Comparison of ENCODE assay signal across 11 mouse cellular contexts in genomic region chr4:154655134-154655910, GRCm38 (mm10). TPM values are rescaled to one million over a fixed set of nuclear protein-coding genes. Genes with fewer than 3 reads are reported as not detected.
DNase-seq lines count a peak whose midpoint lies in the region; ATAC-seq lines count a peak whose summit lies in the region.
"Had no signal": no experiment of that assay in that cellular context is flagged by ENCODE, and none has a peak within 500 bp of the region (broad histone marks: within the 10 kb centered on the region; RNA-seq: fewer than 3 reads in every experiment).

No protein-coding gene starts in this region.

- H3K36me3 ChIP-seq in hindbrain, embryonic 16.5 days (ENCODE audit: control insufficient read depth, insufficient read depth, low read length): no peaks in the 10 kb centered on the region
- no peaks in the 10 kb centered on the region for H3K36me3 ChIP-seq in hindbrain, embryonic 10.5 days
- H3K36me3 ChIP-seq: heart, embryonic 15.5 days; limb, embryonic 12.5 days had no signal

- no peak overlapping the region for H3K4me3 ChIP-seq in hindbrain, embryonic 16.5 days (ENCODE audit: low read length)
- H3K4me3 ChIP-seq in hindbrain, embryonic 10.5 days: no peak overlapping the region
- H3K4me3 ChIP-seq: heart, embryonic 15.5 days; limb, embryonic 12.5 days had no signal

- H3K9me3 ChIP-seq in hindbrain, embryonic 16.5 days (ENCODE audit: control insufficient read depth, low read length): peaks cover 2% of the 10 kb centered on the region; the same call in 1 of the 2 replicates
- no peaks in the 10 kb centered on the region for H3K9me3 ChIP-seq in hindbrain, embryonic 10.5 days
- H3K9me3 ChIP-seq: heart, embryonic 15.5 days; limb, embryonic 12.5 days had no signal

- WGBS in hindbrain, embryonic 16.5 days: 72% methylated on average over 15 of the region's 15 CpGs
- 79% methylated on average over 15 of the region's 15 CpGs for WGBS in hindbrain, embryonic 10.5 days

- no peaks in the 10 kb centered on the region for H3K27me3 ChIP-seq in hindbrain, embryonic 16.5 days (replicated peaks; ENCODE audit: control insufficient read depth, insufficient read depth, low read length)
- H3K27me3 ChIP-seq in hindbrain, embryonic 10.5 days (ENCODE audit: insufficient read depth, poor library complexity, severe bottlenecking): peaks cover 39% of the 10 kb centered on the region
- H3K27me3 ChIP-seq: limb, embryonic 12.5 days had no signal

- ATAC-seq in hindbrain, embryonic 16.5 days: peak; percentile 45; the same call in 1 of the 2 replicates

- H3K4me2 ChIP-seq in hindbrain, embryonic 16.5 days (ENCODE audit: low read length): no peak overlapping the region
- H3K4me2 ChIP-seq: heart, embryonic 15.5 days; limb, embryonic 12.5 days had no signal

- DNase-seq in hindbrain, embryonic 10.5 days (ENCODE audit: low spot score): no peak
- peak; percentile 76 to 77 for DNase-seq in right cerebral cortex, postnatal 10 days (ENCODE audit: low spot score in 2 of 2)
- no peak for DNase-seq in right cerebral cortex, adult 18-20 months
- DNase-seq in gastrocnemius, postnatal 25 days: peak; percentile 48
- no peak for DNase-seq in yolk sac, embryonic 10.5 days (ENCODE audit: low spot score)
- no peak for DNase-seq in ovary, adult 18-20 months (ENCODE audit: low spot score)
- DNase-seq: thymus, adult 2 months had no signal

- no peak overlapping the region for H3K27ac ChIP-seq in hindbrain, embryonic 16.5 days (ENCODE audit: low read depth, low read length)
- no peak overlapping the region for H3K27ac ChIP-seq in hindbrain, embryonic 10.5 days
- H3K27ac ChIP-seq: heart, embryonic 15.5 days had no signal

- H3K4me1 ChIP-seq in hindbrain, embryonic 16.5 days (ENCODE audit: control insufficient read depth, insufficient read depth, low read depth, low read length): peaks cover 3% of the 10 kb centered on the region; the same call in 1 of the 2 replicates
- peaks cover 23% of the 10 kb centered on the region for H3K4me1 ChIP-seq in hindbrain, embryonic 10.5 days (replicated peaks)

- no peak overlapping the region for H3K9ac ChIP-seq in hindbrain, embryonic 16.5 days (ENCODE audit: low read depth, low read length)
- H3K9ac ChIP-seq: heart, embryonic 15.5 days; limb, embryonic 12.5 days had no signal

RNA-seq across cellular contexts. Expression of gene Actrt2, which starts 12.3 kb away (rescaled TPM):
- polyA plus RNA-seq in hindbrain, embryonic 16.5 days (2015; fragmentation: Nextera tagmentation; extraction: Ambion mirVana): not detected in 2 replicates
- not detected in 2 replicates for polyA plus RNA-seq in hindbrain, embryonic 10.5 days (2016; fragmentation: Nextera tagmentation; extraction: Ambion mirVana)
- total RNA-seq in gastrocnemius, postnatal 25 days (2021): not detected
- polyA plus RNA-seq: heart, embryonic 15.5 days; limb, embryonic 12.5 days; neural tube, embryonic 11.5 days had no signal

RNA-seq across cellular contexts. Expression of gene Prdm16, which starts 18.6 kb away (rescaled TPM):
- 12.6 and 14.3 TPM in 2 replicates for polyA plus RNA-seq in hindbrain, embryonic 16.5 days (2015; fragmentation: Nextera tagmentation; extraction: Ambion mirVana)
- 15.3 and 23.5 TPM in 2 replicates for polyA plus RNA-seq in hindbrain, embryonic 10.5 days (2016; fragmentation: Nextera tagmentation; extraction: Ambion mirVana)
- total RNA-seq in gastrocnemius, postnatal 25 days (2021): 1 to 10 TPM; 1.7 to 3.0 TPM

Comparison
In these comparisons a context has a peak if more than half of its experiments do, and no peak if none do; other contexts are left out.
1. DNase-seq: peak in right cerebral cortex, postnatal 10 days (2 of 2) and gastrocnemius, postnatal 25 days (single experiment); none in hindbrain, embryonic 10.5 days (single experiment), right cerebral cortex, adult 18-20 months (single experiment), yolk sac, embryonic 10.5 days (single experiment) and ovary, adult 18-20 months (single experiment).